Mouse (Mus musculus) G1E (cell line): ENCODE results near the gene Nr2f2. TPM values are rescaled to one million over a fixed set of nuclear protein-coding genes. Genes with fewer than 3 reads are reported as not detected.

Experiments used
- ATAC-seq: 2 replicates; pipeline ENCODE4 v1.8.0; 2016; ENCODE audit warnings: mild to moderate bottlenecking; ENCODE audit not compliant: insufficient number of reproducible peaks, poor library complexity, low FRiP score, severe bottlenecking; ENCODE audit errors: extremely low read depth
- DNase-seq: peaks from one replicate; pipeline ENCODE4 v3.0.0; 2012; ENCODE audit warnings: low spot score
- H3K27me3 ChIP-seq: 2 replicates; pipeline ENCODE4 v1.6.1; 2012; ENCODE audit warnings: mild to moderate bottlenecking, low read length, inconsistent platforms; ENCODE audit not compliant: insufficient read depth
- H3K36me3 ChIP-seq: replicated peaks from 2 replicates; pipeline ENCODE3; 2012; ENCODE audit warnings: mild to moderate bottlenecking, inconsistent platforms
- H3K4me1 ChIP-seq: 2 replicates; pipeline ENCODE4 v1.6.1; 2012; ENCODE audit warnings: low read depth, low read length, inconsistent platforms, mixed read lengths; ENCODE audit not compliant: insufficient read depth
- H3K4me3 ChIP-seq: 2 replicates; pipeline ENCODE4 v1.5.1; 2012; ENCODE audit warnings: low read depth, mild to moderate bottlenecking, inconsistent platforms, low read length, moderate library complexity, mixed read lengths
- H3K9me3 ChIP-seq: replicated peaks from 2 replicates; pipeline ENCODE4 v1.6.1; 2012; ENCODE audit warnings: inconsistent platforms
- CTCF ChIP-seq: IDR thresholded peaks from 2 replicates; pipeline ENCODE4 v1.5.1; 2012; ENCODE audit warnings: low read depth, low read length, inconsistent platforms, mixed read lengths
- GATA1 ChIP-seq: IDR thresholded peaks from 2 replicates; pipeline ENCODE4 v1.6.1; 2012; ENCODE audit warnings: borderline replicate concordance, low read length, inconsistent platforms, mixed read lengths
- GATA2 ChIP-seq: IDR thresholded peaks from 2 replicates; pipeline ENCODE4 v1.6.1; 2012; ENCODE audit warnings: low read depth, low read length, inconsistent platforms, borderline replicate concordance
- POLR2AphosphoS5 ChIP-seq: IDR thresholded peaks from 2 replicates; pipeline ENCODE4 v1.6.1; 2012; ENCODE audit warnings: low read depth, low read length, inconsistent platforms; ENCODE audit not compliant: insufficient replicate concordance
- TAL1 ChIP-seq: conservative IDR thresholded peaks from 2 replicates; pipeline ENCODE4 v1.6.1; 2012; ENCODE audit warnings: low read depth, low read length, inconsistent platforms, mixed read lengths
- polyA plus RNA-seq: library from polyadenylated mRNA; stranded (reverse); fragments of >175 nt; gene quantifications from 2 replicates; pipeline ENCODE4 v1.2.3, GENCODE M21; 2012
- total RNA-seq, 2 experiments: library from RNA; stranded (forward) in 1 of 2; stranded (reverse) in 1 of 2; fragments of 200-1000 nt in 1 of 2; fragments of >200 nt in 1 of 2; fragmentation: Nextera tagmentation in 1 of 2; gene quantifications; 2 replicates each; pipeline ENCODE4 v1.2.3; 2014 to 2017

Nr2f2 gene
- total and polyA plus RNA-seq, 3 experiments = 0.33 TPM; not detected in 2

DNA sequence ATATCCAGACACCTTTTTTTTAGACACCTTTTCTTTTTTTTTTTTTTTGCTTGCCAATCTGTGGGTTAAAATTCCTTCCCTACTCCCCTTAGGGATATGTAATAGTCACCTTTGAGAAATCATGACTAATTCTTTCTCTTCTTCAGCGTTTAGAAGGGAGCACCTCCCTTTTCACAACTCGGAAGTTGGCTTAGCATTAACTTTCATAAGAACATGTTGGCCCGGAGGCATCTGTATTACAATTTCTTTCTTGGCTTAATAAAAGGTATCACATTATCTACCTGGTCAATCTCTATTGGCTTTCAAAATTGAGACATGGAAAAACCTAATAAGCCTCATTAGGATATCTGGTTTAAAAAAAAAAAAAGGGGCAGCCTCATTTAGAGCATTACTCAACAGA, 14.4 kb upstream of the Nr2f2 start:
- TF ChIP-seq CTCF (no peak), POLR2AphosphoS5 (no peak), TAL1 (no peak), GATA2 (no peak), GATA1 (no peak)
- DNase-seq (no peak), ATAC-seq (no peak)
- peaks cover 12% of the 10 kb centered on the region for H3K9me3 ChIP-seq
- H3K36me3 ChIP-seq = no peaks in the 10 kb centered on the region
- H3K4me1 ChIP-seq = no peaks in the 10 kb centered on the region
- H3K27me3 ChIP-seq = no peaks in the 10 kb centered on the region
- no peak overlapping the region for H3K4me3 ChIP-seq

DNA sequence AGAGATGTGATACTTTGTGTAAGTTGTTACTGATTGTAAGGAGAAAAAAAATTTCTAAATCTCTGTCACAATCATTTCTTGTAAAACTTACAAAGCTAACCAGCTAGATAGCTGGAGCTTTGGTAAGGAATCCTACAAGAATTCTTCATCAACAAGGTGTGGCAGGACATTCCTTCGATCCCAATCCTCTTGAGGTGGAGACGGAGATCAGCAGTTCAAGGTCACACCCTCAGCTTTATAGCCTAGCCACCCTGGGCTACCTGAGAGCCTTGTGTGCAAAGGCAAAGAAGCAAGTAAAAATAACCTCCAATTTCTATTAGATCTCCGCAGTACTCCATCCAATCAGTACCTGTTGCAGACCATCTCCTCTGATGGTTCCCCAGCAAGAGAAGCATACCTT, 13.7 kb upstream of the Nr2f2 start:
- Histone ChIP-seq H3K4me1 (no peaks in the 10 kb centered on the region), H3K27me3 (no peaks in the 10 kb centered on the region), H3K9me3 (peaks cover 10% of the 10 kb centered on the region), H3K4me3 (no peak overlapping the region), H3K36me3 (no peaks in the 10 kb centered on the region)
- TF ChIP-seq POLR2AphosphoS5 (no peak), TAL1 (no peak), GATA1 (no peak), CTCF (no peak), GATA2 (no peak)
- ATAC-seq (no peak), DNase-seq (no peak)

DNA sequence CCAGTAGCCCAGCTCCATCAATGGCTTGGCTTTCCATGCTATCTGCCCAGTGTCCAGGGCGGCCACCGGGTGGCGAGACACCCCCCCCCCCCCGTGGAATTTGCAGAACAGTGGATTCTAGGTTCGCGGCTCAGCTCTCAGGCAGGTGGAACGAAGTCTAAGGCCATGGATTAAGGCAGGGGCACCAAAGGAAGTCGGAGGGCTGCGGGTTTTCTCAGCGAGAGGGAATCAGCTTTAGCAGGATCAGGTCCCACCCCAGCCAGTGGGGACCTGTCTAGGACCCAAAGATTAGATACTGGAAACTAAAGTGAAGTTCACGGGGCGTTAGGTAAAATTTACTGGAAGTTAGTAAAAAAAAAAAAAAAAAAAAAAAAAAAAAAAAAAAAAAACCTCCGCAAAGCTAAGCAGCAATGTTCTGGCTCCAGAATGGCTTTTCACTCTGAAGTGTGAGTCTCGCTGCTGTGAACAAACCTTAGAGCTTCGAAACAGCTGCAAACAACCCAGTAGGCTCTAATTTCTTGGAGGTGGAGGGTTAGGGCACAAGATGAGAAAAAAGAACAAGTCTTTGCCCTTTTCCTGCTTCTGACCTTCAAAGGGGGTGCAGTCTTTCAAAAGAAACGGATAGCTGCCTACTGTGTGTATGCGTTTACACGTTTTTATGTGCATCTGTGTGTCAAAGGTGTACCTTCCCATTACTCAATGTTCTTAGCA, 4.2 kb upstream of the Nr2f2 start:
- H3K36me3 ChIP-seq = no peaks in the 10 kb centered on the region
- ATAC-seq = no peak
- no peaks in the 10 kb centered on the region for H3K27me3 ChIP-seq
- H3K9me3 ChIP-seq = peaks cover 34% of the 10 kb centered on the region
- no peak for DNase-seq
- no peak overlapping the region for H3K4me3 ChIP-seq
- TF ChIP-seq TAL1 (no peak), GATA2 (no peak), POLR2AphosphoS5 (no peak), CTCF (no peak), GATA1 (no peak)
- H3K4me1 ChIP-seq = no peaks in the 10 kb centered on the region

DNA sequence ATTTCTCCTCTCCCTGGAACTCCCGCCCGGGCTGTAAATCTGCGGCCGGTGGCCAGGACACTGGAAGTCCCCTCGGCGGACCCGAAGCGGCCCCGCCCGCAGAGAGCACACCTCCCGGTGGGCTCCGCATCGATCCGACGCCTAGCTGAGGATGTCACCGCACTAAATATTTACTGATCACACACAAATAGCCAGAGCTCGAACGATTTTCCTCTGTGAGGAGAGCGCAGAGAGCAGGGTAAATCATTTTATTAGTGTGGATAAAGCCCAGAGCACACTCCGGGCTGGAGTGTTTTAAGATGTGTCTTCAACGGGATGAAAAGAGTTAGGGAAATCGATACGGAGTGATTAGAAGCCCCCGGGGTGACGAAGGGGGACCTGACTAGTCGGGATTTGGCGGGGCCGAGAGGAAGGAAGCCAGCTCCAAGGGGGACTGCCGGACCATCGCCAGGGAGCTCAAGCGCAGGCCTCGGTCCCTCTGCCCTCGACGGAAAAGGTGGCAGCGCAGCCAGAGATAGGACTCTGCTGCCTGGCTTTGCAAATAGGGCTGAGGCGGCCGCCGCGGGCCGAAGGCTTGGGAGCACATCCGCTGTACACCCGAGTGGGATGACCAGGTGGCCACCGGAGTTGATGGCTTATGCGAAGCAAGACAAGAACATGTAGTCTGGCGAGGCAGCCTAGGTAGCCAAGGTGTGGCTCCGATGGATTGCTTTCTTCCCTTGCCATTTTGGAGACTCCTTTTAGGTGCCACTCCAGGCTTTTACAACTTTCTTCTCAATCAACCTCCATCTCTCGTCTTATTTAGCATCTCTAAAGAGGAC, 3.4 kb upstream of the Nr2f2 start:
- peaks cover 39% of the 10 kb centered on the region for H3K9me3 ChIP-seq
- no peaks in the 10 kb centered on the region for H3K27me3 ChIP-seq
- H3K4me3 ChIP-seq = no peak overlapping the region
- H3K4me1 ChIP-seq = no peaks in the 10 kb centered on the region
- ATAC-seq = no peak
- TF ChIP-seq TAL1 (no peak), CTCF (no peak), GATA2 (no peak), POLR2AphosphoS5 (no peak), GATA1 (no peak)
- DNase-seq = no peak
- H3K36me3 ChIP-seq = no peaks in the 10 kb centered on the region

DNA sequence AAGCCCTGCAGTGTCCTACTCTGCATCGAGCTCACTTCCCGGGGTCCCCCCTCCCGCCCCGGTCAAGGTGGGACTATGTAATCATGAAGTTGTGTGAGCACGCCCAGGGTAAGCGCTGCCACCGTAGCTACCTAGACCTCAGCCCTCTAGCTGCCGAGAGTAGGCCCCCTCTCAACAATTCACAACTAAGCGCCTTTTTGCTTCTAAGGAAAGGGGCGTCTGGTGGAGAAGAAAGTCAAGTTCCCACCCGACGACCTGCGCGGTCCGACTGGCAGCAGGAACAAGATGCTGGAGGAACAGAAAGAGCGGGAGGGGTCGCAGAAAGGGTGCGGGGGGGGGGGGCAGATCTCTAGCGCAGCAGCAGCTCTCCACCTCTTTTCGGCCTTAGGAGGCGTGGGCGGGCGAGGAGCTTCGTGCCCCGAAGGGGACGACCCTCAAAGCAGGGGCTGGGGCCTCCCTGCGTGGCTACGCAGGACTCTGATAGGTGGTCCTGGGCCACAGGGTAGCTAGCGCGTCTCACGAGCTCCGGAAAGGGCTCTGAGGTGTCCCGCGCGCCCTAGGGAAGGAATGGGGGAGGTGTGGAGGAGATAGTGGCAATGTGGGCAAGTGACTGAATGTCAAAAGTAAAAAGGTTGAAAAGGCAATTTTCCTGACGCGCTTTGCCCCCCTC, 2.7 kb upstream of the Nr2f2 start:
- no peaks in the 10 kb centered on the region for H3K36me3 ChIP-seq
- H3K27me3 ChIP-seq = no peaks in the 10 kb centered on the region
- no peak for ATAC-seq
- no peak for DNase-seq
- TF ChIP-seq TAL1 (no peak), POLR2AphosphoS5 (no peak), GATA2 (no peak), CTCF (no peak), GATA1 (no peak)
- H3K9me3 ChIP-seq = peaks cover 39% of the 10 kb centered on the region
- H3K4me3 ChIP-seq = no peak overlapping the region; the same call in 1 of the 2 replicates
- no peaks in the 10 kb centered on the region for H3K4me1 ChIP-seq

DNA sequence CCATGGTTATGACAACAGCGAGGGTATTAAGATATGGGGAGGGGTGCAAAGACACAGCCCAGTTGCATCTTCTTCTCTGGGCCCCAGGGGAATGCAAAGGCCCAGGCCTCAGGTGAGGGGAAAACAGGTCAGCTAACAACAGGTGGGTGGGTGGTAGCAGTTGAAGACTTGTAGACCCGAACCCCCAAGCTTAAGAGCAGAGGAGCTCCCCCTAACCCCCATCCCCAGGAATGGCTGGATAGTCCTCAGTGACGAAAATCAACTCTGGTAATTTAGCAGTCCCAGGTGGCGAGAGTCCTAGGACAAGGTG, 2.2 kb upstream of the Nr2f2 start:
- Histone ChIP-seq H3K36me3 (no peaks in the 10 kb centered on the region), H3K4me3 (no peak overlapping the region), H3K27me3 (no peaks in the 10 kb centered on the region), H3K9me3 (peaks cover 39% of the 10 kb centered on the region), H3K4me1 (no peaks in the 10 kb centered on the region)
- no peak for ATAC-seq
- DNase-seq = no peak
- no peak for TF ChIP-seq CTCF
- TF ChIP-seq GATA2 = no peak
- no peak for TF ChIP-seq POLR2AphosphoS5
- TF ChIP-seq GATA1 = no peak
- TF ChIP-seq TAL1 = no peak
